Mouse (Mus musculus): ENCODE results near the gene Itgb5.
A peak's percentile ranks its signal among the peaks of the same experiment; 100 is the strongest.

The Itgb5 gene

GRCm38 (mm10) chr16:33832057-33832456 lies 2.6 kb downstream of the Itgb5 start:
- no peak for DNase-seq (ENCODE audit: low spot score in 2 of 2)

GRCm38 (mm10) chr16:33832728-33833428 lies 3.4 kb downstream of the Itgb5 start:
- DNase-seq (ENCODE audit: low spot score in 2 of 2): peak in 1 of 2 experiments; percentile 24

GRCm38 (mm10) chr16:33833429-33833753 lies 3.9 kb downstream of the Itgb5 start:
- no peak for DNase-seq (ENCODE audit: low spot score in 2 of 2)

GRCm38 (mm10) chr16:33833781-33834482 lies 4.5 kb downstream of the Itgb5 start:
- DNase-seq (ENCODE audit: low spot score in 2 of 2): peak; percentile 60 to 61

- peak; percentile 67 to 74 for DNase-seq (ENCODE audit: low spot score in 2 of 2)
These were observed 7.2 kb downstream of the Itgb5 start for GRCm38 (mm10) chr16:33836676-33837075.

- DNase-seq (ENCODE audit: low spot score in 2 of 2): no peak
These were observed 7.7 kb downstream of the Itgb5 start for GRCm38 (mm10) chr16:33837191-33837590.

GRCm38 (mm10) chr16:33840616-33841015 lies 11.2 kb downstream of the Itgb5 start:
- no peak for DNase-seq (ENCODE audit: low spot score in 2 of 2)

GRCm38 (mm10) chr16:33842081-33842880 lies 12.8 kb downstream of the Itgb5 start:
- DNase-seq (ENCODE audit: low spot score in 2 of 2): no peak

GRCm38 (mm10) chr16:33844150-33844611 lies 14.7 kb downstream of the Itgb5 start:
- no peak for DNase-seq (ENCODE audit: low spot score in 2 of 2)

- no peak for DNase-seq (ENCODE audit: low spot score in 2 of 2)
These were observed 15.4 kb downstream of the Itgb5 start for GRCm38 (mm10) chr16:33844866-33845265.

- DNase-seq (ENCODE audit: low spot score in 2 of 2): no peak
These were observed 23.8 kb downstream of the Itgb5 start for GRCm38 (mm10) chr16:33853271-33853670.

GRCm38 (mm10) chr16:33858766-33859165 lies 29.3 kb downstream of the Itgb5 start:
- DNase-seq (ENCODE audit: low spot score in 2 of 2): no peak

- no peak for DNase-seq (ENCODE audit: low spot score in 2 of 2)
These were observed 29.9 kb downstream of the Itgb5 start for GRCm38 (mm10) chr16:33859380-33859779.

GRCm38 (mm10) chr16:33859988-33860700 lies 30.7 kb downstream of the Itgb5 start:
- DNase-seq (ENCODE audit: low spot score in 2 of 2): peak; percentile 74 to 84

GRCm38 (mm10) chr16:33862406-33862805 lies 32.9 kb downstream of the Itgb5 start:
- no peak for DNase-seq (ENCODE audit: low spot score in 2 of 2)

- no peak for DNase-seq (ENCODE audit: low spot score in 2 of 2)
These were observed 33.8 kb downstream of the Itgb5 start for GRCm38 (mm10) chr16:33863208-33863751.

GRCm38 (mm10) chr16:33870224-33870785 lies 40.8 kb downstream of the Itgb5 start:
- no peak for DNase-seq (ENCODE audit: low spot score in 2 of 2)

- no peak for DNase-seq (ENCODE audit: low spot score in 2 of 2)
These were observed 41.7 kb downstream of the Itgb5 start for GRCm38 (mm10) chr16:33870988-33871758.

- DNase-seq (ENCODE audit: low spot score in 2 of 2): no peak
These were observed 42.5 kb downstream of the Itgb5 start for GRCm38 (mm10) chr16:33871865-33872443.

- no peak for DNase-seq (ENCODE audit: low spot score in 2 of 2)
These were observed 43.8 kb downstream of the Itgb5 start for GRCm38 (mm10) chr16:33873282-33873681.
